Mouse (Mus musculus) embryo, embryonic 11 days (tissue): Measurements from ENCODE around the gene Phldb3.

Experiments used
- DNase-seq: peaks from one replicate; pipeline ENCODE4 v3.0.0-alpha.2; 2015

Gene Phldb3

DNA sequence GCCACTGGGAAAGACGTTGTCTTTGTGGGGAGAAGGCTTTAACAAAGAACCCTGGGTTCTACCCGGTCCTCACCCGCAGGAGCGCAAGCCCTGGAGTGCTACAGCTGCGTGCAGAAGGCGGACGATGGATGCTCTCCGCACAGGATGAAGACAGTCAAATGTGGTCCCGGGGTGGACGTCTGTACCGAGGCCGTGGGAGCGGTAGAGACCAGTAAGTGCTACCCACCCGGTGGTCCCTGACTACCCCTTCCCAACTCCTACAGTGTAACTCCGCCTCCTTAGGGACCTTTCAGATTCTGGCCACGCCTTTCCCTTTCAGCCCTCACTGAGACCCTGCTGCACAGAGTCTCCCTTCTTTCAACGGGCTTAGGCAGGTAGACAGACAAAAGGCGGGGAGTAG, 26.5 kb downstream of the Phldb3 start:
- no peak for DNase-seq

DNA sequence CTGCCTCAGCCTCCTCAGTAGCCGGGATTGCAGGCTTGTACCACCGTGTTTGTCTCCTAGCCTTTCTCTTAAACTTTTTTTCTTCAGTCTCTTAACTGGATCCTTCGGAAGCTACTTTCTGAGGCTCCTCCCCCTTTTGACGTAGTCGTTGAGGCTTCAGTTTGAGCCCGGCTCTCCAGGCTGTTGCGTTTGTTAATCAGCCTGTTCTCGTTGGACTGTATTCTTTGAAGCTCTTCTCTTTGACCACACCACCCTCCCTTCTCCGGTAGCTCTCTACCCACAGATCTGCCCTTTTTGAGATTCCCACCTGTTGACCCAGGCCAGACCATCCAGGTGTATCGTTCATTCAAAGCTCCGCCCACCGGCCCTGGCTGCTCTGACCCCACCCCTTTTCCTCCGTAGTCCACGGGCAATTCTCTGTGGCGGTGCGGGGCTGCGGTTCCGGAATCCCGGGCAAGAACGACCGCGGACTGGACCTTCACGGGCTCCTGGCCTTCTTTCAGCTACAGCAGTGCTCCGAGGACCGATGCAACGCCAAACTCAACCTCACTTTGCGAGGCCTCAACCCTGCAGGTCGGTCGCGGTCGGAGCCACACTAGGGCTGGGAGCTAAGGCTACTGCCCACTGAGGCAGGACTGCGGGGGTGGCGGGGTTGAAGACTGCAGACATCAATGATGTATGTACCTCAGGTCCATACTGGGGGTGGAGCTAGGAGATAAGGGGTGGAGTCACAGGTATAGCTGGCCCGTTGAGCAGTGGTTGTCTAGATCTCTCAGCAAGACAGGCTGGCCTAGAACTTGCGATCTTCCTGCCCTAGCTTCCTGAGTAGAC, 27.7 kb downstream of the Phldb3 start:
- peak; percentile 36 for DNase-seq

- DNase-seq, result no peak
Measured at GRCm38 (mm10) chr7:24640450-24640849, 29.9 kb downstream of the Phldb3 start.

DNA sequence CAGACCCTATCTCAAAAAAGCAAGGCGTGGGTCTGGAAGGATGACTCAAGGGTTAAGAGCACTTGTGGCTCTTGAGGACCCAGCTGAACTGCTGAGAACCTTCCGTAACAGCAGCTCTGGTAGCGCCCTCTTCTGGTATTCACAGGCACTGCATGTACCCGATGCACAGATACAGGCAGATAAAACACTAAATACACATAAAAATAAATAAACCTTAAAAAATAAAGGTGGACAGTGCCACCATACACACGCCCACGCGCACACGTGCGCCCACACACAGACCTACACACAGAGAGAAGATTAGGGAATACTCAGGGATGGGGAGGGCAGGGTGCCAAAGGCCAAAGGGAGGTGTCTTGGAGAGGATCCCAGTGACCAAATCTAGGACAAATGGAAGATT, 31.9 kb downstream of the Phldb3 start:
- DNase-seq, result peak; percentile 61

DNA sequence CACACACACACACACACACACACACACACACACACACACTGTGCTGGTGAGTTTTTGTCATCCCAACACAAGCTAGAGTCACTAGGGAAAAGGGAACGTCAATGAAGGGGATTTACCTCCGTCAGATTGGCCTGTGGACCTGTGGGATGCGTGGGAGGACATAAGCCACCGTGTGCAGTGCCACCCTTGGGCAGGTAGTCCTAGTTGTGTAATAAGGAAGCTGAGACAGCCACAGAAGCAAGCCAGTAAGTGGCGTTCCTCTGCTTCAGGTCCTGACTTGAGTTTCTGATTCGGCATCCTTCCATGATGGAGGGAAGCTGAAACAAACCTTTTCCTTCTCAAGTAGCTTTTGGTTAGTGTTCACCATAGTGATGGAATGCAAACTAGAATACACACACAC, 33.9 kb downstream of the Phldb3 start:
- no peak for DNase-seq

DNA sequence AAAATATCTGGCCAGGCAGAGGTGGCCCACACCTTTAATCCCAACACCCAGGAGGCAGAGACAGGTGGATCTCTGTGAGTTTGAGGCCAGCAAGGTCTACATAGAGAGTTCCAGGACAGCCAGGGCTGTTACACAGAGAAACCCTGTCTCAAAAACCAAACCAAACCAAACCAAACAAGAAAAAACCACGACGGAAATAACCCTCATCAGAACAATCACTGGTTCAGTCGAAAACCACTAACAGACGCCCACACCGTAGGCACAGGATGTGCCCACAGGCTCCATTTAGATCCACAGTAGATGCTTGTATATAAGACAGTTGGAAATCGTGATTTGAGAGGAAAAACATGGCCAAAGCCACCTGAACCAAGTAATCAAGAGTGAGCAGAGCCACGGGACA, 34.4 kb downstream of the Phldb3 start:
- DNase-seq, result no peak

DNA sequence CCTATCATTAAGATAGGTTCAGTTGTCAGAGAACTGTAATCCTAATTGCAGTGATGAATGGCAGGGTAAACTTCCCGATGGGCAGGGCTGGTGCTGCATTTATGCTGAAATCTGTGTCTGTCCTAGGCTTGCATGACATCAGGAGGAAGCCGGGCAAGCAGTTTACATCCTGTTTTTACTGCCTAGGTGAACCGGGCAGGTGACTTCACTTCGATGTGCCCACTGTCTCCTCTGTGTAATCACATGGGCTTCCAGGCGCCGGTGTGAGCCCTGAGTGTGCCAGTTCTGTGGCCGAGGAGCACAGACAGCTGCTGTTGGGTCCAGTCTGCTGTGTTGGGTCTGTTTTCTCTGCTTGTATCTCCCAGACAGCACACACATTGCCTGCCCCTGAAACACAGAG, 35.9 kb downstream of the Phldb3 start:
- no peak for DNase-seq

- DNase-seq, result peak; percentile 59
Measured at GRCm38 (mm10) chr7:24653681-24654080, 43.1 kb downstream of the Phldb3 start.

- DNase-seq, result no peak
Measured at GRCm38 (mm10) chr7:24659737-24660357, 49.3 kb downstream of the Phldb3 start.

- no peak for DNase-seq
Measured at GRCm38 (mm10) chr7:24661118-24661904, 50.7 kb downstream of the Phldb3 start.

GRCm38 (mm10) chr7:24662575-24662974, 52.0 kb downstream of the Phldb3 start:
- DNase-seq, result peak; percentile 84

DNA sequence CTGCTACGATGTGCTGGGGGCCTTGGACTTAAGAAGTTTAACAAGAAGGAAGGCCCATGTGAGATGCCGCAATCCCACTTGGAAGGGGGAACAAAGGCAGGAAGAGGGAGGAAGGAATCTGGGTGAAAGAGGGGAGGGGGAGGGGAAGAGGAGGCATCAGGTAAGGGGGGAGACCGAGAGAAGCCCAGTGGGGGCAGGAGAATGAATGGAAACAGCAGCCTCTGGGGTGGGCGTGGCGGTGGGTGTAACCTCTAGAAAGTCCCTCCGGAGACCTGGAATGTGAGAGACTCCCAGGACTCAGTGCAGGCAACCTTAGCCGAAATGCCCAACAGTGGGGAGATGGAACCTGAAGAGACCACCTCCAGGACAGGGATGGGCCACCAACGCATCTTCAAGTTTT, 53.7 kb downstream of the Phldb3 start:
- DNase-seq, result no peak

GRCm38 (mm10) chr7:24664959-24665358, 54.4 kb downstream of the Phldb3 start:
- no peak for DNase-seq

- DNase-seq, result no peak
Measured at GRCm38 (mm10) chr7:24671944-24672439, 61.4 kb downstream of the Phldb3 start.

- DNase-seq, result no peak
Measured at GRCm38 (mm10) chr7:24676575-24676974, 66.0 kb downstream of the Phldb3 start, which contains the start of gene Tex101. TSS of gene Tex101 (minus strand) at chr7:24676675.
